Mouse (Mus musculus) heart, adult 2 months (tissue): Measurements from ENCODE around the gene Fnbp4. TPM values are rescaled to one million over a fixed set of nuclear protein-coding genes. Genes with fewer than 3 reads are reported as not detected.
"Not testable (repeated sequence)": the region's sequence is repeated elsewhere in the genome, so short reads cannot be mapped to it uniquely, and the experiment has no call there.

Experiments used
- DNase-seq, 2 experiments: peaks; one replicate each; pipeline ENCODE4 v3.0.0; 2021
- H3K27ac ChIP-seq: fragments of 200-600 bp; 2 replicates; pipeline ENCODE4 v1.8.1; 2022
- H3K27me3 ChIP-seq: fragments of 200-500 bp; 2 replicates; pipeline ENCODE4 v1.6.1; 2012; ENCODE audit warnings: mild to moderate bottlenecking, low read length, inconsistent platforms, mixed read lengths; ENCODE audit not compliant: control insufficient read depth, insufficient read depth
- H3K36me3 ChIP-seq: fragments of 200-500 bp; 2 replicates; pipeline ENCODE4 v1.6.1; 2012; ENCODE audit warnings: low read length, inconsistent platforms; ENCODE audit not compliant: control insufficient read depth, insufficient read depth
- H3K4me1 ChIP-seq: fragments of 200-500 bp; 2 replicates; pipeline ENCODE4 v1.6.1; 2011; ENCODE audit warnings: low read length; ENCODE audit not compliant: control insufficient read depth, insufficient read depth
- H3K4me3 ChIP-seq: fragments of 200-600 bp; 2 replicates; pipeline ENCODE4 v1.8.1; 2022
- H3K79me2 ChIP-seq: fragments of 200-500 bp; replicated peaks from 2 replicates; pipeline ENCODE4 v1.6.1; 2012; ENCODE audit warnings: mild to moderate bottlenecking, inconsistent platforms, low read length, moderate library complexity, mixed read lengths; ENCODE audit not compliant: control insufficient read depth, insufficient read depth
- H3K9ac ChIP-seq: fragments of 200-500 bp; 2 replicates; pipeline ENCODE4 v1.6.1; 2012; ENCODE audit warnings: low read depth, mild to moderate bottlenecking, control low read depth, inconsistent platforms, low read length, mixed read lengths
- CTCF ChIP-seq: fragments of 200-600 bp; IDR thresholded peaks from 2 replicates; pipeline ENCODE4 v1.8.1; 2022; ENCODE audit warnings: antibody characterized with exemption, mild to moderate bottlenecking, moderate library complexity
- EP300 ChIP-seq: fragments of 200-500 bp; IDR thresholded peaks from 2 replicates; pipeline ENCODE4 v1.6.1; 2011; ENCODE audit warnings: low read depth, low read length, control low read depth; ENCODE audit not compliant: insufficient read depth
- POLR2A ChIP-seq: fragments of 200-500 bp; IDR thresholded peaks from 2 replicates; pipeline ENCODE4 v1.6.1; 2011; ENCODE audit warnings: mild to moderate bottlenecking, low read depth, low read length, control low read depth; ENCODE audit not compliant: insufficient read depth
- WGBS: fragments of 180-500 bp; shearing (Covaris S2); methylation state at CpG from one replicate; pipeline ENCODE4 v1.1.7; 2018; 5-methylcytosine and 5-hydroxymethylcytosine counted together
- intact Hi-C: fragments of 180-260 bp; cut with DNase I; formaldehyde crosslinking; loops from one replicate; pipeline ENCODE4 v1.15.1; 2025
- polyA plus RNA-seq: library from polyadenylated mRNA; depleted of rRNA; stranded (reverse); fragments of >200 nt; gene quantifications from 2 replicates; pipeline ENCODE4 v1.2.3, GENCODE M21; 2012; rRNA removed
- total RNA-seq, 2 experiments: library from RNA; stranded (reverse); gene quantifications; 2 replicates each; pipeline ENCODE4 v1.2.3; 2021

Gene Fnbp4
- total and polyA plus RNA-seq, 3 experiments: 11.3 to 16.6 (median 14.5) TPM

GRCm38 (mm10) chr2:90822978-90823377 lies 77.8 kb downstream of the Fnbp4 start:
- H3K27ac ChIP-seq: no peak overlapping the region
- H3K9ac ChIP-seq: no peak overlapping the region
- intact Hi-C loops: no loop called here
- no peak for DNase-seq
- H3K79me2 ChIP-seq: no peaks in the 10 kb centered on the region
- no peak overlapping the region for H3K4me3 ChIP-seq
- H3K4me1 ChIP-seq: no peaks in the 10 kb centered on the region
- no peak for TF ChIP-seq CTCF
- TF ChIP-seq POLR2A: no peak
- TF ChIP-seq EP300: no peak
- H3K36me3 ChIP-seq: no peaks in the 10 kb centered on the region
- no peaks in the 10 kb centered on the region for H3K27me3 ChIP-seq
- 90% methylated on average over 2 of the region's 2 CpGs for WGBS

- Histone ChIP-seq H3K27me3 (no peaks in the 10 kb centered on the region), H3K36me3 (no peaks in the 10 kb centered on the region), H3K79me2 (no peaks in the 10 kb centered on the region), H3K9ac (no peak overlapping the region), H3K27ac (no peak overlapping the region), H3K4me3 (no peak overlapping the region), H3K4me1 (no peaks in the 10 kb centered on the region)
- WGBS: 80% methylated on average over 6 of the region's 6 CpGs
- TF ChIP-seq EP300: no peak
- no peak for TF ChIP-seq CTCF
- TF ChIP-seq POLR2A: no peak
- intact Hi-C loops: no loop called here
- DNase-seq: no peak
These were observed 78.6 kb downstream of the Fnbp4 start for GRCm38 (mm10) chr2:90823781-90824180.

GRCm38 (mm10) chr2:90824528-90824927 lies 79.4 kb downstream of the Fnbp4 start:
- H3K4me3 ChIP-seq, H3K79me2 ChIP-seq, H3K9ac ChIP-seq, H3K27ac ChIP-seq, DNase-seq, H3K4me1 ChIP-seq, H3K36me3 ChIP-seq, H3K27me3 ChIP-seq, intact Hi-C loops: not testable (repeated sequence)
- 49% methylated on average over 10 of the region's 10 CpGs for WGBS

- TF ChIP-seq EP300 (no peak), POLR2A (no peak), CTCF (no peak)
- intact Hi-C loops: no loop called here
- 81% methylated on average over 11 of the region's 11 CpGs for WGBS
- Histone ChIP-seq H3K4me3 (no peak overlapping the region), H3K27me3 (no peaks in the 10 kb centered on the region), H3K9ac (no peak overlapping the region), H3K4me1 (no peaks in the 10 kb centered on the region), H3K79me2 (no peaks in the 10 kb centered on the region), H3K27ac (no peak overlapping the region), H3K36me3 (no peaks in the 10 kb centered on the region)
- no peak for DNase-seq
These were observed 80.5 kb downstream of the Fnbp4 start for GRCm38 (mm10) chr2:90825515-90826172.

- H3K4me3 ChIP-seq: no peak overlapping the region
- no peaks in the 10 kb centered on the region for H3K79me2 ChIP-seq
- H3K27me3 ChIP-seq: no peaks in the 10 kb centered on the region
- DNase-seq: no peak
- H3K4me1 ChIP-seq: no peaks in the 10 kb centered on the region
- no peak overlapping the region for H3K27ac ChIP-seq
- TF ChIP-seq EP300 (no peak), CTCF (no peak), POLR2A (no peak)
- no peaks in the 10 kb centered on the region for H3K36me3 ChIP-seq
- intact Hi-C loops: no loop called here
- 44% methylated on average over 7 of the region's 7 CpGs for WGBS
- no peak overlapping the region for H3K9ac ChIP-seq
These were observed 83.6 kb downstream of the Fnbp4 start for GRCm38 (mm10) chr2:90828739-90829138.

Other genes with a start within 250 kb of the Fnbp4 start
- gene Ptprj, start 164.7 kb upstream of the Fnbp4 start, total RNA-seq: 10 to 100 TPM in 1 of 2 experiments, 1 to 10 TPM in 1; 7.4 to 10.5 TPM
- 3.7 and 4.8 TPM in 2 replicates for gene Ptprj, start 164.7 kb upstream of the Fnbp4 start, polyA plus RNA-seq
- gene Nup160, start 68.2 kb upstream of the Fnbp4 start, total RNA-seq: 10 to 100 TPM; 12.9 to 13.9 TPM
- gene Nup160, start 68.2 kb upstream of the Fnbp4 start, polyA plus RNA-seq: 5.2 and 9.8 TPM in 2 replicates
- under 1 TPM; 0.81 to 0.86 TPM for gene Agbl2, start 37.4 kb downstream of the Fnbp4 start, total RNA-seq
- gene Agbl2, start 37.4 kb downstream of the Fnbp4 start, polyA plus RNA-seq: 1.6 and 1.7 TPM in 2 replicates
- gene Mtch2, start 101.8 kb downstream of the Fnbp4 start, total RNA-seq: 100 to 1,000 TPM; 171 to 197 TPM
- gene Mtch2, start 101.8 kb downstream of the Fnbp4 start, polyA plus RNA-seq: 137 and 261 TPM in 2 replicates
- gene C1qtnf4, start 140.5 kb downstream of the Fnbp4 start, total RNA-seq: 1 to 10 TPM; 4.2 to 4.4 TPM
- gene C1qtnf4, start 140.5 kb downstream of the Fnbp4 start, polyA plus RNA-seq: 6.4 and 8.4 TPM in 2 replicates
- 10 to 100 TPM; 20.6 to 23.4 TPM for gene Kbtbd4, start 159.4 kb downstream of the Fnbp4 start, total RNA-seq
- gene Kbtbd4, start 159.4 kb downstream of the Fnbp4 start, polyA plus RNA-seq: 14.0 and 23.3 TPM in 2 replicates
- 100 to 1,000 TPM; 770 to 910 TPM for gene Ndufs3, start 159.5 kb downstream of the Fnbp4 start, total RNA-seq
- gene Ndufs3, start 159.5 kb downstream of the Fnbp4 start, polyA plus RNA-seq: 596 and 1,142 TPM in 2 replicates
- 10 to 100 TPM; 69.2 to 77.7 TPM for gene Celf1, start 195.0 kb downstream of the Fnbp4 start, total RNA-seq
- 39.2 and 74.0 TPM in 2 replicates for gene Celf1, start 195.0 kb downstream of the Fnbp4 start, polyA plus RNA-seq